In genomic region chr10:68238182-68238581, GRCm38 (mm10) we compare ENCODE assay signal across 12 mouse cellular contexts. TPM values are rescaled to one million over a fixed set of nuclear protein-coding genes. Genes with fewer than 3 reads are reported as not detected.
DNase-seq lines count a peak whose midpoint lies in the region; ATAC-seq and TF ChIP-seq lines count a peak whose summit lies in the region.
"Had no signal": no experiment of that assay in that cellular context is flagged by ENCODE, and none has a peak within 500 bp of the region (broad histone marks: within the 10 kb centered on the region; RNA-seq: fewer than 3 reads in every experiment).

No protein-coding gene starts in this region.

- H3K27me3 ChIP-seq in heart, embryonic 16.5 days (ENCODE audit: control insufficient read depth, insufficient read depth, low read length) = no peaks in the 10 kb centered on the region
- H3K27me3 ChIP-seq in heart, embryonic 11.5 days (ENCODE audit: control insufficient read depth, insufficient read depth, low read length) = no peaks in the 10 kb centered on the region
- H3K27me3 ChIP-seq in lung, embryonic 16.5 days (ENCODE audit: control insufficient read depth, insufficient read depth, low read depth, low read length) = no peaks in the 10 kb centered on the region
- no peaks in the 10 kb centered on the region for H3K27me3 ChIP-seq in limb, embryonic 10.5 days (ENCODE audit: low read depth, poor library complexity, severe bottlenecking)
- H3K27me3 ChIP-seq: liver, embryonic 12.5 days had no signal

- no peak for DNase-seq in lung, postnatal 4 days
- peak; percentile 24 for DNase-seq in brain, embryonic 14.5 days (ENCODE audit: low read depth)
- no peak for DNase-seq in limb, embryonic 10.5 days (ENCODE audit: low spot score)
- no peak for DNase-seq in adrenal gland, adult 18-20 months (ENCODE audit: low spot score in 2 of 2)
- DNase-seq in ovary, adult 18-20 months (ENCODE audit: low spot score) = no peak
- DNase-seq: cerebellum, adult 18-20 months; heart, postnatal 4 days had no signal

- TF ChIP-seq POLR2A in brain, embryonic 14.5 days (IDR thresholded peaks at IDR 0.05; ENCODE audit: borderline replicate concordance, extremely low read depth, insufficient read depth, insufficient read length, poor library complexity, severe bottlenecking) = no peak

- H3K27ac ChIP-seq in heart, embryonic 16.5 days (ENCODE audit: low read length) = peak overlapping the region; percentile 27
- H3K27ac ChIP-seq in heart, embryonic 11.5 days (ENCODE audit: low read depth, low read length) = no peak overlapping the region
- peak overlapping the region; percentile 82 for H3K27ac ChIP-seq in lung, embryonic 16.5 days (ENCODE audit: low read length)
- H3K27ac ChIP-seq in limb, embryonic 10.5 days = 0 out of 2 replicates have a peak overlapping the region, but pooled peaks have one; percentile 9
- H3K27ac ChIP-seq: left cerebral cortex, adult 2 months; liver, embryonic 12.5 days had no signal

- H3K4me2 ChIP-seq in heart, embryonic 16.5 days (ENCODE audit: low read depth, low read length) = no peak overlapping the region
- H3K4me2 ChIP-seq in heart, embryonic 11.5 days = no peak overlapping the region
- no peak overlapping the region for H3K4me2 ChIP-seq in lung, embryonic 16.5 days (ENCODE audit: low read depth, low read length)
- H3K4me2 ChIP-seq: liver, embryonic 12.5 days had no signal

- TF ChIP-seq CTCF in brain, embryonic 14.5 days (IDR thresholded peaks at IDR 0.05; ENCODE audit: borderline replicate concordance, extremely low read depth, insufficient read depth, insufficient read length) = no peak

- peaks cover 33% of the 10 kb centered on the region for H3K36me3 ChIP-seq in heart, embryonic 16.5 days (ENCODE audit: control insufficient read depth, insufficient read depth)
- H3K36me3 ChIP-seq in heart, embryonic 11.5 days (ENCODE audit: control insufficient read depth, insufficient read depth, low read length) = peaks cover 14% of the 10 kb centered on the region
- peaks cover 23% of the 10 kb centered on the region for H3K36me3 ChIP-seq in lung, embryonic 16.5 days (ENCODE audit: control insufficient read depth, insufficient read depth, low read length)
- peaks cover 69% of the 10 kb centered on the region for H3K36me3 ChIP-seq in limb, embryonic 10.5 days

- no peaks in the 10 kb centered on the region for H3K9me3 ChIP-seq in heart, embryonic 16.5 days (replicated peaks; ENCODE audit: control insufficient read depth, low read length)
- H3K9me3 ChIP-seq in heart, embryonic 11.5 days (replicated peaks; ENCODE audit: control insufficient read depth, low read length) = no peaks in the 10 kb centered on the region
- H3K9me3 ChIP-seq in lung, embryonic 16.5 days (ENCODE audit: control insufficient read depth, low read length) = no peaks in the 10 kb centered on the region
- H3K9me3 ChIP-seq in limb, embryonic 10.5 days (replicated peaks) = no peaks in the 10 kb centered on the region
- H3K9me3 ChIP-seq: liver, embryonic 12.5 days had no signal

- WGBS in heart, embryonic 16.5 days = 57% methylated on average over 3 of the region's 3 CpGs
- WGBS in heart, embryonic 11.5 days (ENCODE audit: insufficient replicate concordance) = 50% methylated on average over 3 of the region's 3 CpGs
- 27% methylated on average over 3 of the region's 3 CpGs for WGBS in lung, embryonic 16.5 days
- 74% methylated on average over 3 of the region's 3 CpGs for WGBS in limb, embryonic 10.5 days

- H3K4me3 ChIP-seq in heart, embryonic 16.5 days (ENCODE audit: low read length) = no peak overlapping the region
- H3K4me3 ChIP-seq in heart, embryonic 11.5 days (ENCODE audit: low read depth, low read length) = no peak overlapping the region
- H3K4me3 ChIP-seq in lung, embryonic 16.5 days (ENCODE audit: low read length) = no peak overlapping the region
- no peak overlapping the region for H3K4me3 ChIP-seq in limb, embryonic 10.5 days
- H3K4me3 ChIP-seq: liver, embryonic 12.5 days had no signal

- H3K9ac ChIP-seq in heart, embryonic 16.5 days (ENCODE audit: low read length) = no peak overlapping the region
- H3K9ac ChIP-seq in heart, embryonic 11.5 days (ENCODE audit: low read depth, low read length) = no peak overlapping the region
- no peak overlapping the region for H3K9ac ChIP-seq in lung, embryonic 16.5 days (ENCODE audit: low read length)
- H3K9ac ChIP-seq: liver, embryonic 12.5 days had no signal

- ATAC-seq in heart, embryonic 16.5 days (replicated peaks; ENCODE audit: extremely low read depth, insufficient read depth, low FRiP score) = no peak
- ATAC-seq in heart, embryonic 11.5 days (replicated peaks; ENCODE audit: insufficient number of reproducible peaks, low FRiP score, low TSS enrichment) = no peak
- ATAC-seq in lung, embryonic 16.5 days (ENCODE audit: low read depth) = peak; percentile 21; the same call in 1 of the 2 replicates
- ATAC-seq: liver, embryonic 12.5 days had no signal

- H3K4me1 ChIP-seq in heart, embryonic 16.5 days (ENCODE audit: control insufficient read depth, insufficient read depth, low read length) = peaks cover 8% of the 10 kb centered on the region; the same call in 1 of the 2 replicates
- no peaks in the 10 kb centered on the region for H3K4me1 ChIP-seq in heart, embryonic 11.5 days (ENCODE audit: control insufficient read depth, insufficient read depth, low read length)
- peaks cover 32% of the 10 kb centered on the region for H3K4me1 ChIP-seq in lung, embryonic 16.5 days (replicated peaks; ENCODE audit: control insufficient read depth, insufficient read depth, low read length)
- H3K4me1 ChIP-seq in limb, embryonic 10.5 days = peaks cover 10% of the 10 kb centered on the region; the same call in 1 of the 2 replicates
- H3K4me1 ChIP-seq: liver, embryonic 12.5 days had no signal

RNA-seq across cellular contexts. Expression of gene Arid5b, which starts 40.4 kb away (rescaled TPM):
- polyA plus RNA-seq in heart, embryonic 16.5 days (2015; fragmentation: Nextera tagmentation; extraction: Ambion mirVana) = 19.5 and 19.6 TPM in 2 replicates
- 20.6 and 21.1 TPM in 2 replicates for polyA plus RNA-seq in heart, embryonic 11.5 days (2014; fragmentation: Nextera tagmentation; extraction: Ambion mirVana)
- polyA plus RNA-seq in lung, embryonic 16.5 days (2015; fragmentation: Nextera tagmentation; extraction: Ambion mirVana) = 41.8 and 42.7 TPM in 2 replicates
- polyA plus RNA-seq in brain, embryonic 14.5 days (2012; rRNA removed) = 5.9 and 11.2 TPM in 2 replicates
- 21.7 and 32.9 TPM in 2 replicates for polyA plus RNA-seq in limb, embryonic 10.5 days (2016; fragmentation: Nextera tagmentation; extraction: Ambion mirVana)
- total RNA-seq in adrenal gland, adult 18-20 months (2021) = 10 to 100 TPM; 14.0 to 25.3 TPM
